Mouse (Mus musculus) MEL (cell line): ENCODE results near the gene Hsph1. TPM values are rescaled to one million over a fixed set of nuclear protein-coding genes. Genes with fewer than 3 reads are reported as not detected.

Experiments used
- DNase-seq: peaks from one replicate; pipeline ENCODE4 v3.0.0; 2011; ENCODE audit warnings: low read depth, low spot score
- H3K27ac ChIP-seq: 2 replicates; pipeline ENCODE4 v1.5.1; 2012; ENCODE audit warnings: low read depth, mild to moderate bottlenecking, control low read depth, low read length, moderate library complexity; ENCODE audit not compliant: control insufficient read depth
- H3K27me3 ChIP-seq, 2 experiments: fragments of 150-350 bp in 1 of 2; sonication (generic) in 1 of 2; 2 replicates each; pipeline ENCODE4 v1.6.1; 2012; ENCODE audit warnings: low read length in 2 of 2, mild to moderate bottlenecking in 2 of 2, improper control_type of control experiment in 1 of 2, moderate library complexity in 1 of 2; ENCODE audit not compliant: insufficient read depth in 2 of 2, control insufficient read depth in 1 of 2
- H3K36me3 ChIP-seq, 2 experiments: 2 replicates each; pipeline ENCODE4 v1.6.1; 2012 to 2014; ENCODE audit warnings: low read length in 2 of 2, improper control_type of control experiment in 1 of 2, inconsistent platforms in 1 of 2, mild to moderate bottlenecking in 1 of 2; ENCODE audit not compliant: insufficient read depth in 2 of 2, control insufficient read depth in 1 of 2
- H3K4me1 ChIP-seq, 2 experiments: fragments of 150-350 bp in 1 of 2; sonication (generic) in 1 of 2; 2 replicates each; pipeline ENCODE4 v1.6.1; 2012; ENCODE audit warnings: low read length in 2 of 2, improper control_type of control experiment in 1 of 2, mild to moderate bottlenecking in 1 of 2; ENCODE audit not compliant: insufficient read depth in 2 of 2, control insufficient read depth in 1 of 2
- H3K4me3 ChIP-seq, 2 experiments: fragments of 150-350 bp in 1 of 2; sonication (generic) in 1 of 2; 2 replicates each; pipeline ENCODE4 v1.5.1; 2012; ENCODE audit warnings: low read depth in 2 of 2, low read length in 2 of 2, mild to moderate bottlenecking in 2 of 2, moderate library complexity in 2 of 2, control low read depth in 1 of 2, improper control_type of control experiment in 1 of 2; ENCODE audit not compliant: control insufficient read depth in 1 of 2, insufficient read depth in 1 of 2
- H3K79me2 ChIP-seq: 2 replicates; pipeline ENCODE4 v1.6.1; 2012; ENCODE audit warnings: mild to moderate bottlenecking, low read length, moderate library complexity; ENCODE audit not compliant: control insufficient read depth, poor library complexity, insufficient read depth
- H3K9ac ChIP-seq: 2 replicates; pipeline ENCODE4 v1.6.1; 2012; ENCODE audit warnings: low read depth, mild to moderate bottlenecking, control low read depth, low read length, moderate library complexity; ENCODE audit not compliant: control insufficient read depth, poor library complexity, severe bottlenecking
- H3K9me3 ChIP-seq: fragments of 150-350 bp; sonication (generic); replicated peaks from 2 replicates; pipeline ENCODE4 v1.6.1; 2012; ENCODE audit warnings: mild to moderate bottlenecking, low read length, improper control_type of control experiment, moderate library complexity; ENCODE audit not compliant: insufficient read depth
- CHD1 ChIP-seq: IDR thresholded peaks from 2 replicates; pipeline ENCODE4 v1.6.1; 2012; ENCODE audit warnings: low read depth, mild to moderate bottlenecking, inconsistent platforms, low read length, improper control_type of control experiment
- CTCF ChIP-seq, 3 experiments: IDR thresholded peaks in 2 of 3; conservative IDR thresholded peaks in 1 of 3; 2 replicates each; pipeline ENCODE4 v1.5.1; 2011 to 2012; ENCODE audit warnings: low read length in 3 of 3, low read depth in 2 of 3, mild to moderate bottlenecking in 2 of 3, improper control_type of control experiment in 1 of 3, inconsistent platforms in 1 of 3, mixed read lengths in 1 of 3, moderate library complexity in 1 of 3; ENCODE audit not compliant: control insufficient read depth in 1 of 3, insufficient read depth in 1 of 3, poor library complexity in 1 of 3, severe bottlenecking in 1 of 3
- EP300 ChIP-seq, 2 experiments: IDR thresholded peaks; 2 replicates each; pipeline ENCODE4 v1.6.1; 2011; ENCODE audit warnings: improper control_type of control experiment in 2 of 2, low read length in 2 of 2, low read depth in 1 of 2, mild to moderate bottlenecking in 1 of 2
- ETS1 ChIP-seq: IDR thresholded peaks from 2 replicates; pipeline ENCODE4 v1.6.1; 2012; ENCODE audit warnings: low read depth, mild to moderate bottlenecking, inconsistent platforms, low read length, improper control_type of control experiment, moderate library complexity
- GATA1 ChIP-seq: IDR thresholded peaks from 2 replicates; pipeline ENCODE4 v1.6.1; 2011; ENCODE audit warnings: low read depth, low read length, improper control_type of control experiment
- HCFC1 ChIP-seq: IDR thresholded peaks from 2 replicates; pipeline ENCODE4 v1.6.1; 2012; ENCODE audit warnings: low read depth, mild to moderate bottlenecking, inconsistent platforms, low read length, improper control_type of control experiment, moderate library complexity
- MAFK ChIP-seq: IDR thresholded peaks from 2 replicates; pipeline ENCODE4 v1.6.1; 2011; ENCODE audit warnings: low read depth, mild to moderate bottlenecking, low read length, improper control_type of control experiment, borderline replicate concordance
- MAX ChIP-seq: IDR thresholded peaks from 2 replicates; pipeline ENCODE4 v1.6.1; 2011; ENCODE audit warnings: low read length, improper control_type of control experiment
- MAZ ChIP-seq: IDR thresholded peaks from 2 replicates; pipeline ENCODE4 v1.6.1; 2012; ENCODE audit warnings: low read depth, mild to moderate bottlenecking, inconsistent platforms, low read length, improper control_type of control experiment
- MEF2A ChIP-seq: IDR thresholded peaks from 2 replicates; pipeline ENCODE4 v1.6.1; 2014; ENCODE audit warnings: low read depth, mild to moderate bottlenecking, inconsistent platforms, low read length, improper control_type of control experiment; ENCODE audit not compliant: poor library complexity, insufficient replicate concordance, severe bottlenecking; ENCODE audit errors: extremely low read depth
- MXI1 ChIP-seq: IDR thresholded peaks from 2 replicates; pipeline ENCODE4 v1.6.1; 2011; ENCODE audit warnings: mild to moderate bottlenecking, low read depth, low read length, improper control_type of control experiment
- NRF1 ChIP-seq: IDR thresholded peaks from 2 replicates; pipeline ENCODE4 v1.6.1; 2014; ENCODE audit warnings: low read depth, mild to moderate bottlenecking, inconsistent platforms, low read length, improper control_type of control experiment, moderate library complexity; ENCODE audit not compliant: poor library complexity, insufficient read depth, severe bottlenecking
- POLR2A ChIP-seq, 2 experiments: IDR thresholded peaks; 2 replicates each; pipeline ENCODE4 v1.6.1; 2011 to 2012; ENCODE audit warnings: low read length in 2 of 2, mild to moderate bottlenecking in 2 of 2, control low read depth in 1 of 2, improper control_type of control experiment in 1 of 2, low read depth in 1 of 2, moderate library complexity in 1 of 2; ENCODE audit not compliant: control insufficient read depth in 1 of 2, insufficient read depth in 1 of 2, poor library complexity in 1 of 2
- POLR2AphosphoS2 ChIP-seq: IDR thresholded peaks from 2 replicates; pipeline ENCODE4 v1.6.1; 2011; ENCODE audit warnings: low read length, improper control_type of control experiment
- POLR2AphosphoS5 ChIP-seq: IDR thresholded peaks from 2 replicates; pipeline ENCODE4 v1.6.1; 2012; ENCODE audit warnings: low read depth, borderline replicate concordance, mild to moderate bottlenecking, inconsistent platforms, low read length, moderate library complexity, mixed read lengths
- RCOR1 ChIP-seq: IDR thresholded peaks from 2 replicates; pipeline ENCODE4 v1.6.1; 2012; ENCODE audit warnings: low read depth, mild to moderate bottlenecking, inconsistent platforms, low read length, improper control_type of control experiment
- SIN3A ChIP-seq: IDR thresholded peaks from 2 replicates; pipeline ENCODE4 v1.6.1; 2012; ENCODE audit warnings: low read length, improper control_type of control experiment, inconsistent platforms
- TAL1 ChIP-seq: IDR thresholded peaks from 2 replicates; pipeline ENCODE4 v1.6.1; 2012; ENCODE audit warnings: mild to moderate bottlenecking, inconsistent platforms, low read length, moderate library complexity, mixed read lengths
- TCF12 ChIP-seq: IDR thresholded peaks from 2 replicates; pipeline ENCODE4 v1.6.1; 2014; ENCODE audit warnings: low read depth, mild to moderate bottlenecking, inconsistent platforms, low read length, improper control_type of control experiment, moderate library complexity
- UBTF ChIP-seq: IDR thresholded peaks from 2 replicates; pipeline ENCODE4 v1.6.1; 2012; ENCODE audit warnings: low read depth, mild to moderate bottlenecking, inconsistent platforms, low read length, improper control_type of control experiment, moderate library complexity, borderline replicate concordance; ENCODE audit not compliant: insufficient read depth
- USF2 ChIP-seq, 2 experiments: IDR thresholded peaks; 2 replicates each; pipeline ENCODE4 v1.6.1; 2011 to 2012; ENCODE audit warnings: improper control_type of control experiment in 2 of 2, low read length in 2 of 2, borderline replicate concordance in 1 of 2, inconsistent platforms in 1 of 2, low read depth in 1 of 2, mild to moderate bottlenecking in 1 of 2; ENCODE audit not compliant: insufficient read depth in 1 of 2
- ZKSCAN1 ChIP-seq: IDR thresholded peaks from 2 replicates; pipeline ENCODE4 v1.6.1; 2012; ENCODE audit warnings: low read depth, mild to moderate bottlenecking, inconsistent platforms, low read length, improper control_type of control experiment, moderate library complexity
- ZMIZ1 ChIP-seq: IDR thresholded peaks from 2 replicates; pipeline ENCODE4 v1.6.1; 2012; ENCODE audit warnings: low read depth, mild to moderate bottlenecking, inconsistent platforms, low read length, improper control_type of control experiment, moderate library complexity
- polyA plus RNA-seq, 2 experiments: library from polyadenylated mRNA; stranded (reverse) in 1 of 2; unstranded in 1 of 2; fragments of >175 nt in 1 of 2; fragments of >200 nt in 1 of 2; gene quantifications; 2 replicates each; pipeline versions ENCODE4 v1.2.1 to v1.2.4; 2012; ENCODE audit warnings: low replicate concordance in 2 of 2, low read depth in 1 of 2; ENCODE audit not compliant: insufficient read length in 2 of 2, insufficient read depth in 1 of 2, missing spikeins in 1 of 2
- total RNA-seq: library from RNA; depleted of rRNA; stranded (reverse); fragments of 300-350 nt; gene quantifications from 2 replicates; pipeline ENCODE4 v1.2.3, GENCODE M21; 2012

Gene Hsph1
- total and polyA plus RNA-seq, 3 experiments = 176 to 388 (median 300) TPM

DNA sequence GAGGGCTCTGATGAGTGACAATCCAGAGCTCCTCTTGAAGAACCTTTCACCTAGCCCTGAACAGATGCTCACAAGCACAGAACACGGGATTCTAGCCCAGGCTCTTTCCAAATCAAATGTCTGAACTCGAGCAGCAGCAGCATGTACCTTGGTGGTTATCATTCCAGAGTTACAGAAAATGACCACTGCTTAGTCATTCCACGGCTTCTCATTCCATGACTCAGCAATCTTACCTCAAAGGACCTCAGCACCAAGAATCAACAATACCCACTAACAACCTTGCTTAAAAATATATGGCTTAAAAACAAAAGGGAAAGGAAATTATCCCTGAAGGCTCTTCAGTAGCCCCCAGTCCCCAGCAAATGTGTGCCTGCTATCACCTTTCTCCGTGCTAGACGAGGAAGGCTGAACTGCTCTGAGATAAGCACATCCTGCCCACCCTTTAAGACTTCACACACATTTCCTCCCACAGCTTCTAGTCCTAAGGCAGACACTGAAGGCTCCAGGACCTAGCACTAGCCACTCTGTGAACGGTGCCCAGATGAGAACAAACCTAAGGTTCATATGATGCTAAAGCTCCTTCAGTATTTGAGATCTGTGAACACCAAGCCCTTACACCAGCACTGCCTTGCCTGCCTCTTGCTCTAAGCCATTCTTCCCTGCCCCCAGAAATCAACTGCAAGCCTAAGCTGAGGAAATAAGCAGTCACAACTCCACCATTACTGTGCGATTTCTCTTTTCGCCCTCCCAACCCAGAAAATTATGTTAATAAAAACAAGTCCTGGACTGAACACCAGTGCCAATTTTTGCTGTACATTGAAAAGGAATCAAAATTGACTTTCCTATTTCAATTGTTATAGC lies 12.1 kb downstream of the Hsph1 start:
- Histone ChIP-seq H3K4me1 (peaks cover 9 to 15% of the 10 kb centered on the region in 2 experiments), H3K4me3 (no peak overlapping the region)
- TF ChIP-seq CTCF (IDR thresholded peaks at IDR 0.05 in 2 of 3, conservative IDR thresholded peaks at IDR 0.05 in 1 of 3; ENCODE audit: control insufficient read depth in 1 of 3, insufficient read depth in 1 of 3, low read depth in 2 of 3, low read length in 3 of 3, poor library complexity in 1 of 3, severe bottlenecking in 1 of 3) (no peak), MAFK (peak; percentile 78), ZMIZ1 (no peak), EP300 (IDR thresholded peaks at IDR 0.05; ENCODE audit: low read depth in 1 of 2, low read length in 2 of 2) (peak; percentile 74 to 82), MEF2A (no peak), ETS1 (peak; percentile 51; the same call in 1 of the 2 replicates), POLR2A (IDR thresholded peaks at IDR 0.05; ENCODE audit: control insufficient read depth in 1 of 2, insufficient read depth in 1 of 2, low read depth in 1 of 2, low read length in 2 of 2, poor library complexity in 1 of 2) (peak in 1 of 2 experiments; percentile 39; a peak in 1 of 4 replicates), MXI1 (peak; percentile 29; the same call in 1 of the 2 replicates), MAX (peak; percentile 47; the same call in 1 of the 2 replicates), GATA1 (peak; percentile 88), TCF12 (peak; percentile 63; the same call in 1 of the 2 replicates), USF2 (IDR thresholded peaks at IDR 0.05; ENCODE audit: borderline replicate concordance in 1 of 2, insufficient read depth in 1 of 2, low read depth in 1 of 2, low read length in 2 of 2) (no peak), CHD1 (no peak), SIN3A (peak; percentile 48; the same call in 1 of the 2 replicates), UBTF (no peak), POLR2AphosphoS2 (no peak), ZKSCAN1 (no peak), MAZ (peak; percentile 69; the same call in 1 of the 2 replicates), HCFC1 (no peak), TAL1 (peak; percentile 43), RCOR1 (0 out of 2 replicates have a peak, but pooled peaks have one; percentile 52), NRF1 (0 out of 2 replicates have a peak, but pooled peaks have one; percentile 7), POLR2AphosphoS5 (no peak)

More for the DNA sequence above, 12.1 kb downstream of the Hsph1 start:
- H3K9me3 ChIP-seq = no peaks in the 10 kb centered on the region
- H3K79me2 ChIP-seq = peaks cover 7% of the 10 kb centered on the region
- H3K36me3 ChIP-seq = peaks cover 34 to 76% of the 10 kb centered on the region in 2 experiments
- H3K27me3 ChIP-seq = no peaks in the 10 kb centered on the region
- peak overlapping the region; percentile 13 for H3K9ac ChIP-seq
- DNase-seq = peak; percentile 81
- H3K27ac ChIP-seq = peak overlapping the region; percentile 51
